31 mouse cellular contexts compared by ENCODE assay signal in the genomic region with DNA sequence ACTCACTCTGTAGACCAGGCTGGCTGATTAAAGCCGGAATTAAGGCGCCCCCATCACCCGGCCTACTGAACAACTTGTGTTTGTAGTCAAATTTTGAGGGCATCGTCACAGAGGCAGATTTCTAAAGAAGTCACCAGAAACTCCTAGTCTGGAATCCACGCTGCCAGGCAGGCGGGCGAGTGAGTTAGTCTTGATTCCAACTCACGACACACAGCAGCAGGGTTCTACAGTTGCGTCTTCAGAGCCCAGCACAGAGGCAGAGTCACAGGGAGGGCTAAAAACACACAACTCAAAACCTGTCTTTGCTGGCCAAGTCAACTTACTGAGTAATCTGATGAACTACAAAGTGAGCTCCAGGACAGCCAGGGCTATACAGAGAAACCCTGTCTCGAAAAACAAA. TPM values are rescaled to one million over a fixed set of nuclear protein-coding genes. Genes with fewer than 3 reads are reported as not detected.
A peak's percentile ranks its signal among the peaks of the same experiment; 100 is the strongest.
DNase-seq lines count a peak whose midpoint lies in the region; ATAC-seq and TF ChIP-seq lines count a peak whose summit lies in the region.
"Had no signal": no experiment of that assay in that cellular context is flagged by ENCODE, and none has a peak within 500 bp of the region (broad histone marks: within the 10 kb centered on the region; RNA-seq: fewer than 3 reads in every experiment).

No protein-coding gene starts in this region.

- no peak overlapping the region for H3K9ac ChIP-seq in liver, embryonic 11.5 days (ENCODE audit: low read depth, low read length)
- no peak overlapping the region for H3K9ac ChIP-seq in liver, postnatal 0 days (replicated peaks)
- H3K9ac ChIP-seq in liver, embryonic 13.5 days, result peak overlapping the region; percentile 53
- H3K9ac ChIP-seq in liver, embryonic 16.5 days (ENCODE audit: low read depth, low read length), result peak overlapping the region; percentile 4; the same call in 1 of the 2 replicates
- H3K9ac ChIP-seq: embryonic facial prominence, embryonic 13.5 days; forebrain, embryonic 12.5 days; forebrain, embryonic 15.5 days; heart, embryonic 12.5 days; heart, embryonic 15.5 days; hindbrain, embryonic 15.5 days had no signal

- no peaks in the 10 kb centered on the region; the same call in 1 of the 2 replicates for H3K36me3 ChIP-seq in liver, embryonic 11.5 days (ENCODE audit: control insufficient read depth, insufficient read depth, low read length)
- no peaks in the 10 kb centered on the region for H3K36me3 ChIP-seq in liver, postnatal 0 days (replicated peaks; ENCODE audit: insufficient read depth, low read length)
- H3K36me3 ChIP-seq in G1E (replicated peaks), result peaks cover 81% of the 10 kb centered on the region
- 0 out of 2 replicates have a peak, but pooled peaks cover 5% of the 10 kb centered on the region for H3K36me3 ChIP-seq in liver, embryonic 13.5 days
- H3K36me3 ChIP-seq in liver, embryonic 16.5 days (ENCODE audit: control insufficient read depth, insufficient read depth), result no peaks in the 10 kb centered on the region
- H3K36me3 ChIP-seq: embryonic facial prominence, embryonic 10.5 days; embryonic facial prominence, embryonic 13.5 days; forebrain, embryonic 12.5 days; forebrain, embryonic 15.5 days; heart, embryonic 12.5 days; heart, embryonic 15.5 days; hindbrain, embryonic 15.5 days had no signal

- H3K4me2 ChIP-seq in liver, embryonic 11.5 days, result 0 out of 2 replicates have a peak overlapping the region, but pooled peaks have one; percentile 5
- no peak overlapping the region for H3K4me2 ChIP-seq in liver, postnatal 0 days (ENCODE audit: low read depth, low read length)
- H3K4me2 ChIP-seq in liver, embryonic 13.5 days, result peak overlapping the region; percentile 38
- no peak overlapping the region for H3K4me2 ChIP-seq in liver, embryonic 16.5 days (ENCODE audit: low read depth, low read length)
- H3K4me2 ChIP-seq: embryonic facial prominence, embryonic 13.5 days; forebrain, embryonic 12.5 days; forebrain, embryonic 15.5 days; heart, embryonic 12.5 days; heart, embryonic 15.5 days; hindbrain, embryonic 15.5 days had no signal

- no peak overlapping the region for H3K4me3 ChIP-seq in liver, embryonic 11.5 days (ENCODE audit: low read depth, low read length)
- H3K4me3 ChIP-seq in liver, postnatal 0 days (ENCODE audit: low read depth, low read length), result no peak overlapping the region
- peak overlapping the region; percentile 27; the same call in 1 of the 2 replicates for H3K4me3 ChIP-seq in G1E (ENCODE audit: low read depth, low read length)
- H3K4me3 ChIP-seq in liver, embryonic 13.5 days (replicated peaks), result no peak overlapping the region
- H3K4me3 ChIP-seq in liver, embryonic 16.5 days (ENCODE audit: low read depth, low read length), result no peak overlapping the region
- H3K4me3 ChIP-seq: embryonic facial prominence, embryonic 10.5 days; embryonic facial prominence, embryonic 13.5 days; forebrain, embryonic 12.5 days; forebrain, embryonic 15.5 days; heart, embryonic 12.5 days; heart, embryonic 15.5 days; hindbrain, embryonic 15.5 days had no signal

- ATAC-seq in liver, embryonic 11.5 days (replicated peaks; ENCODE audit: low FRiP score), result no peak
- no peak for ATAC-seq in liver, postnatal 0 days
- ATAC-seq in G1E (ENCODE audit: extremely low read depth, insufficient number of reproducible peaks, low FRiP score, poor library complexity, severe bottlenecking), result no peak
- ATAC-seq in liver, embryonic 13.5 days (ENCODE audit: low read depth), result no peak
- no peak for ATAC-seq in liver, embryonic 16.5 days (ENCODE audit: low read depth)
- ATAC-seq: CD4-positive, CD25-positive, alpha-beta regulatory T cell, adult 4 months; forebrain, embryonic 15.5 days; Patski had no signal

- 78% methylated on average over 10 of the region's 10 CpGs for WGBS in liver, embryonic 11.5 days
- WGBS in liver, postnatal 0 days (ENCODE audit: insufficient replicate concordance), result 79% methylated on average over 10 of the region's 10 CpGs
- 77% methylated on average over 10 of the region's 10 CpGs for WGBS in liver, embryonic 13.5 days (ENCODE audit: insufficient replicate concordance)
- 80% methylated on average over 10 of the region's 10 CpGs for WGBS in liver, embryonic 16.5 days (ENCODE audit: insufficient replicate concordance)

- no peak overlapping the region; the same call in 1 of the 2 replicates for H3K27ac ChIP-seq in liver, embryonic 11.5 days (ENCODE audit: low read depth, low read length)
- H3K27ac ChIP-seq in liver, postnatal 0 days (ENCODE audit: low read depth), result no peak overlapping the region
- H3K27ac ChIP-seq in liver, embryonic 13.5 days, result peak overlapping the region; percentile 99
- peak overlapping the region; percentile 58 for H3K27ac ChIP-seq in liver, embryonic 16.5 days (ENCODE audit: low read length)
- H3K27ac ChIP-seq: embryonic facial prominence, embryonic 10.5 days; embryonic facial prominence, embryonic 13.5 days; forebrain, embryonic 12.5 days; forebrain, embryonic 15.5 days; heart, embryonic 15.5 days; hindbrain, embryonic 15.5 days had no signal

- no peaks in the 10 kb centered on the region for H3K27me3 ChIP-seq in liver, embryonic 11.5 days (replicated peaks; ENCODE audit: control insufficient read depth, insufficient read depth, low read length)
- no peaks in the 10 kb centered on the region for H3K27me3 ChIP-seq in liver, postnatal 0 days (ENCODE audit: insufficient read depth, low read length)
- H3K27me3 ChIP-seq in G1E (ENCODE audit: insufficient read depth, low read length), result no peaks in the 10 kb centered on the region
- H3K27me3 ChIP-seq in liver, embryonic 13.5 days, result no peaks in the 10 kb centered on the region
- no peaks in the 10 kb centered on the region for H3K27me3 ChIP-seq in liver, embryonic 16.5 days (ENCODE audit: control insufficient read depth, insufficient read depth, low read depth, low read length)
- H3K27me3 ChIP-seq: embryonic facial prominence, embryonic 13.5 days; forebrain, embryonic 12.5 days; forebrain, embryonic 15.5 days; heart, embryonic 12.5 days; heart, embryonic 15.5 days; hindbrain, embryonic 15.5 days; Patski had no signal

- DNase-seq in liver, embryonic 11.5 days (ENCODE audit: low spot score), result no peak
- no peak for DNase-seq in liver, postnatal 0 days
- DNase-seq in G1E (ENCODE audit: low spot score), result no peak
- DNase-seq in liver, embryonic 13.5 days, result no peak
- DNase-seq in yolk sac, embryonic 10.5 days (ENCODE audit: low spot score), result no peak
- DNase-seq in thymus, postnatal 14 days, result no peak
- DNase-seq: adrenal gland, adult 2 months; adrenal gland, postnatal 14 days; cerebellum, adult 11 months; cerebellum, adult 8-10 months; cerebellum, postnatal 10 days; cerebellum, postnatal 36 days; embryo, embryonic 11 days; gastrocnemius, postnatal 25 days; heart, adult 18-20 months; heart, postnatal 10 days; heart, postnatal 36 days had no signal

- TF ChIP-seq EP300 in liver, postnatal 0 days (IDR thresholded peaks at IDR 0.05; ENCODE audit: low read depth), result no peak

- H3K9me3 ChIP-seq in liver, embryonic 11.5 days (ENCODE audit: control insufficient read depth, low read length), result no peaks in the 10 kb centered on the region
- H3K9me3 ChIP-seq in liver, postnatal 0 days (ENCODE audit: low read length), result no peaks in the 10 kb centered on the region
- no peaks in the 10 kb centered on the region for H3K9me3 ChIP-seq in G1E (replicated peaks)
- no peaks in the 10 kb centered on the region for H3K9me3 ChIP-seq in liver, embryonic 13.5 days (replicated peaks)
- H3K9me3 ChIP-seq in liver, embryonic 16.5 days (replicated peaks; ENCODE audit: control insufficient read depth, low read length), result no peaks in the 10 kb centered on the region
- H3K9me3 ChIP-seq: embryonic facial prominence, embryonic 10.5 days; embryonic facial prominence, embryonic 13.5 days; forebrain, embryonic 12.5 days; forebrain, embryonic 15.5 days; heart, embryonic 12.5 days; heart, embryonic 15.5 days; hindbrain, embryonic 15.5 days had no signal

- peaks cover 73% of the 10 kb centered on the region for H3K4me1 ChIP-seq in liver, embryonic 11.5 days (replicated peaks; ENCODE audit: control insufficient read depth, insufficient read depth, low read length)
- peaks cover 48% of the 10 kb centered on the region for H3K4me1 ChIP-seq in liver, postnatal 0 days (ENCODE audit: insufficient read depth)
- H3K4me1 ChIP-seq in G1E (ENCODE audit: insufficient read depth, low read depth, low read length), result peaks cover 81% of the 10 kb centered on the region
- H3K4me1 ChIP-seq in liver, embryonic 13.5 days (replicated peaks), result peaks cover 100% of the 10 kb centered on the region
- H3K4me1 ChIP-seq in liver, embryonic 16.5 days (ENCODE audit: control insufficient read depth, low read depth, low read length), result peaks cover 93% of the 10 kb centered on the region

- no peak for TF ChIP-seq CTCF in liver, postnatal 0 days (IDR thresholded peaks at IDR 0.05; ENCODE audit: low read depth)
- TF ChIP-seq CTCF in G1E (IDR thresholded peaks at IDR 0.05; ENCODE audit: low read depth, low read length), result no peak

RNA-seq across cellular contexts. Expression of a gene that starts 18.5 kb away (rescaled TPM):
- 27.5 and 29.7 TPM in 2 replicates for polyA plus RNA-seq in liver, embryonic 11.5 days (2014; fragmentation: Nextera tagmentation; extraction: Ambion mirVana)
- 10.1 and 11.3 TPM in 2 replicates for polyA plus RNA-seq in liver, postnatal 0 days (2015; fragmentation: Nextera tagmentation; extraction: Ambion mirVana)
- total RNA-seq in G1E (2014; fragmentation: Nextera tagmentation) (54.7 and 71.1 TPM in 2 replicates), G1E (2017) (25.6 and 27.9 TPM in 2 replicates)
- polyA plus RNA-seq in G1E (2012), result 29.1 and 46.6 TPM in 2 replicates
- polyA plus RNA-seq in liver, embryonic 13.5 days (2015; fragmentation: Nextera tagmentation; extraction: Ambion mirVana), result 20.2 and 25.3 TPM in 2 replicates
- 25.8 and 26.4 TPM in 2 replicates for polyA plus RNA-seq in liver, embryonic 16.5 days (2015; fragmentation: Nextera tagmentation; extraction: Ambion mirVana)

RNA-seq across cellular contexts. Expression of a gene that starts 37.9 kb away (rescaled TPM):
- 14.4 and 14.8 TPM in 2 replicates for polyA plus RNA-seq in liver, embryonic 11.5 days (2014; fragmentation: Nextera tagmentation; extraction: Ambion mirVana)
- polyA plus RNA-seq in liver, postnatal 0 days (2015; fragmentation: Nextera tagmentation; extraction: Ambion mirVana), result 3.4 and 4.4 TPM in 2 replicates
- 21.3 and 24.6 TPM in 2 replicates for total RNA-seq in G1E (2014; fragmentation: Nextera tagmentation)
- 13.4 and 16.0 TPM in 2 replicates for total RNA-seq in G1E (2017)
- 10.3 and 13.6 TPM in 2 replicates for polyA plus RNA-seq in G1E (2012)
- polyA plus RNA-seq in liver, embryonic 13.5 days (2015; fragmentation: Nextera tagmentation; extraction: Ambion mirVana), result 6.8 and 8.0 TPM in 2 replicates
- 4.1 and 4.7 TPM in 2 replicates for polyA plus RNA-seq in liver, embryonic 16.5 days (2015; fragmentation: Nextera tagmentation; extraction: Ambion mirVana)

RNA-seq across cellular contexts. Expression of a gene that starts 39.4 kb away (rescaled TPM):
- polyA plus RNA-seq in liver, embryonic 11.5 days (2014; fragmentation: Nextera tagmentation; extraction: Ambion mirVana), result 0.13 and 0.15 TPM in 2 replicates
- 0.28 and 0.30 TPM in 2 replicates for polyA plus RNA-seq in liver, postnatal 0 days (2015; fragmentation: Nextera tagmentation; extraction: Ambion mirVana)
- total RNA-seq in G1E (2014; fragmentation: Nextera tagmentation) (not detected in 2 replicates), G1E (2017) (0.05 TPM in 1 of 2 replicates, not detected in the other)
- not detected in 2 replicates for polyA plus RNA-seq in G1E (2012)
- polyA plus RNA-seq in liver, embryonic 13.5 days (2015; fragmentation: Nextera tagmentation; extraction: Ambion mirVana), result 0.05 and 0.08 TPM in 2 replicates
- polyA plus RNA-seq in liver, embryonic 16.5 days (2015; fragmentation: Nextera tagmentation; extraction: Ambion mirVana), result 0.09 and 0.12 TPM in 2 replicates
- total RNA-seq: ES-E14; gastrocnemius, adult 8-10 months; gastrocnemius, postnatal 25 days; heart, adult 18-20 months; heart, postnatal 36 days had no signal
- polyA plus RNA-seq: cortical plate, adult 2 months had no signal

RNA-seq across cellular contexts. Expression of a gene that starts 55.7 kb away (rescaled TPM):
- 43.4 and 44.9 TPM in 2 replicates for polyA plus RNA-seq in liver, embryonic 11.5 days (2014; fragmentation: Nextera tagmentation; extraction: Ambion mirVana)
- 9.1 and 9.2 TPM in 2 replicates for polyA plus RNA-seq in liver, postnatal 0 days (2015; fragmentation: Nextera tagmentation; extraction: Ambion mirVana)
- 27.6 and 38.6 TPM in 2 replicates for total RNA-seq in G1E (2014; fragmentation: Nextera tagmentation)
- 18.6 and 23.2 TPM in 2 replicates for total RNA-seq in G1E (2017)
- 92.9 and 93.8 TPM in 2 replicates for polyA plus RNA-seq in G1E (2012)
- 21.3 and 24.3 TPM in 2 replicates for polyA plus RNA-seq in liver, embryonic 13.5 days (2015; fragmentation: Nextera tagmentation; extraction: Ambion mirVana)
- 9.1 and 10.7 TPM in 2 replicates for polyA plus RNA-seq in liver, embryonic 16.5 days (2015; fragmentation: Nextera tagmentation; extraction: Ambion mirVana)

RNA-seq across cellular contexts. Expression of a gene that starts 57.8 kb away (rescaled TPM):
- 1.8 and 4.5 TPM in 2 replicates for polyA plus RNA-seq in liver, embryonic 11.5 days (2014; fragmentation: Nextera tagmentation; extraction: Ambion mirVana)
- 1.6 TPM in 2 replicates for polyA plus RNA-seq in liver, postnatal 0 days (2015; fragmentation: Nextera tagmentation; extraction: Ambion mirVana)
- total RNA-seq in G1E (2014; fragmentation: Nextera tagmentation) (0.38 TPM in 1 of 2 replicates, not detected in the other), G1E (2017) (0.12 and 0.33 TPM in 2 replicates)
- polyA plus RNA-seq in G1E (2012), result 0.01 and 0.02 TPM in 2 replicates
- polyA plus RNA-seq in liver, embryonic 13.5 days (2015; fragmentation: Nextera tagmentation; extraction: Ambion mirVana), result 0.75 and 1.1 TPM in 2 replicates
- 1.4 and 2.4 TPM in 2 replicates for polyA plus RNA-seq in liver, embryonic 16.5 days (2015; fragmentation: Nextera tagmentation; extraction: Ambion mirVana)
- polyA plus RNA-seq: erythroblast, embryonic 14.5 days; Patski had no signal

Comparison
In these comparisons a context has a peak if more than half of its experiments do, and no peak if none do; other contexts are left out.
1. H3K27ac ChIP-seq: peak in liver, embryonic 13.5 days (single experiment) and liver, embryonic 16.5 days (single experiment); none in liver, embryonic 11.5 days (single experiment) and liver, postnatal 0 days (single experiment).
2. H3K4me2 ChIP-seq: peak in liver, embryonic 11.5 days (single experiment) and liver, embryonic 13.5 days (single experiment); none in liver, postnatal 0 days (single experiment) and liver, embryonic 16.5 days (single experiment).
3. H3K9ac ChIP-seq: peak in liver, embryonic 13.5 days (single experiment) and liver, embryonic 16.5 days (single experiment); none in liver, embryonic 11.5 days (single experiment) and liver, postnatal 0 days (single experiment).